Mouse (Mus musculus): ENCODE results near the gene Eed.

Gene Eed

DNA sequence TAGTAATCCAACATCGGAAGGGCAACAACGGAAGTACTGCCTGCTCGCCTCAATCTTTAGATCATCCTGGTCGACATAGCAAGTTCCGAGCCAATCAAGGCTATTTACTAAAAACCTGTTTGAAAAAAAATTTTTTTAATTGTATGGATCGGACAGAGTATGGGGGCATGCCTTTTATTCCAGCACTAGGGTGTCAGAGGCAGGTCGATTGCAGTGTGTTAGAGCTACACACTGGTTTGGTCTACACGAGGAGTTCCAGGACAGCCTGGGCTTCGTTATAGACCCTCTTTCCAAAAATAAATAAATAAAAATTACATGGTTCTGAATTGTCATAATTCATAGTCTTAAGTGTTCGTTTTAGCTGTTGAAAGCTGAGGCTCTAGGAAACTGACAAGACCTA lies 774 bp upstream of the Eed start:
- no peak for DNase-seq (ENCODE audit: low read depth, low spot score)

DNA sequence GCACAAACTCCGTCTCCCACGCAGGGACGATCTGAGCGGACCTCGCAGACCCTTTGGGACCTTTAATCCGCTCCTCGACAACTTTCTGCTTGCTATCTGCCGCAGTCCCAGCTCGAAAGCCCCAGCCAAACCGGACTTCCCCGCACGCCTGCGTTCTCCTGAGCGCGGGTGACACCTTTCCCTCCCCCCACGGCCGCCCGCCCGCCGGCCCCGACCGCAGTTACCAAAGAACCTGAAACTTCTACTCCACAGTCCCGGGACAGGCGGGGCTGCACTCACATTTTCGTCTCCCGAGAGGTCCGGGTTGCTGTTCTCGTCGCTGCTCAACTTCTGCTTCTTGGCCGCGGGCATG lies 674 bp downstream of the Eed start:
- DNase-seq (ENCODE audit: low read depth, low spot score) = no peak

DNA sequence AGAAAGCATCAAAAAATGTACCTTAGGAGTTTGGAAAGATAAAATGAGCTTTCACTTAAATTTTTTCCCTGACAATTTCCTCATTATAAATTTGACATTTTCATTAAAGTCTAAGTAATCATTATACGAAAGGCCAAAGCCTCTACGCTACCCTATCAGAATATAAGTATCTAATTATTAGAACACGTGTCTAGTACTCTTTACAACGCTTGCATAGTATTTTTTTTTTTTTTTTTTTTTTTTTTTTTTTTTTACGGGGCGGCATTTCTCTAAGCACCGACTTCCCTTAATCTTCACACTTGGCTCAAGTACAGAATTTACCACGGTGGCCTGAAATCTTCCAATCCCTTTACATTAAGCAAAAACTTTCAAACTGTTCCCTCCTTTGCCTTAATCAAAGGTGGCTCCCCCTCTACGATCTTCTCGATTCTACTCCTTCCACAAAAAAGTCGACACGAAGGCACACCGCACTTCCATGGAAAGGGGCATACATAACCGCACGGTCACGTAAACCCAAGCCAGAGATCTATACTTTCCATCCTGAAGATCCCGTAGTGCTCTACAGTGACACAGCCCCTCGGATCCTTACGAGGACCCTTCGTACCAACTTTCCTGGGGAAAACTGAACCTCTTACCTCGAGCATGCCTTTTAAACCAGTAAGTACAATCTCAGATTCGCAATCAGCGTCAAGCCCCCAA lies 1.2 kb downstream of the Eed start:
- peak; percentile 32 for DNase-seq (ENCODE audit: low read depth, low spot score)

DNA sequence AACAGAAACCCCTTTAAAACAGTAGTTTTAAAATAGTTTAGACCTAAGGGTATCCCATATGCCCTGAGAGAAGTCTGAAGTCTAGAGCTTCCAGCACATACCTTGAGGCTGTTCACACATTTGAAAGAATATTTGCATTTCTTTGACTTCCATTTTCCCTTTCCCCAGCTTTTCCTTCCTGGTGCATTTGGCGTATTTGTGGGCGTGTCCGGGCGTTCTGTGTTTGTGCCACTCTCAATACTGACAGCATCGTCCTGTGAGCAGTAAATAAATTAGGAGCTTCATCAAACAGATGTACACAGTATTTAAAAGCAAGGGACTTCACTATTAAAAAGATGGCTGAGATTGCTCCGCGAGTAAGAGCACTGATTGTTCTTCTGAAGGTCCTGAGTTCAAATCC lies 4.0 kb downstream of the Eed start:
- no peak for DNase-seq (ENCODE audit: low read depth, low spot score)

GRCm38 (mm10) chr7:89975571-89975970 lies 5.2 kb downstream of the Eed start:
- no peak for DNase-seq (ENCODE audit: low read depth, low spot score)

- no peak for DNase-seq (ENCODE audit: low read depth, low spot score)
Measured at GRCm38 (mm10) chr7:89967235-89967634, 13.5 kb downstream of the Eed start.

- DNase-seq (ENCODE audit: low read depth, low spot score) = no peak
Measured at GRCm38 (mm10) chr7:89966771-89967170, 14.0 kb downstream of the Eed start.

GRCm38 (mm10) chr7:89963135-89963534 lies 17.6 kb downstream of the Eed start:
- DNase-seq (ENCODE audit: low read depth, low spot score) = no peak

DNA sequence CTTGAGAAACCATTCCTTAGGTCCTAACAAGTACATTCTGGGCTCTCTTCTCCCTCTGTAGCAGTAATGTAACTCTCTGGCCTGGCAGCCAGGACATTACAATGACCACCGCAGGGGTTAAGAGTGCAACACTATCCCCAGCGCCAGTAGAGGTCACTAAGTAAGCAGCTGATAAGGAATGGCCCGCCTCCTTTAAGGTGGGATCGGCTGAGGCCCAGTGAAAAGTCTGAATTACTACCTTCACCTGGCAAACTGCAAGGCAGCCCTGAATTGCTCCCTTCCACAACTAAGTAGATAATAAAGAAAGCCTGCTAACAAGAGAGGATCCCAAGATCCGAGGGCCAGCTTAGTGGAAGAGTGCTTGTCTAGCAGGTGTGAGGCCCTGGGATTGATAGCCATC lies 23.5 kb downstream of the Eed start:
- DNase-seq (ENCODE audit: low read depth, low spot score) = no peak

DNA sequence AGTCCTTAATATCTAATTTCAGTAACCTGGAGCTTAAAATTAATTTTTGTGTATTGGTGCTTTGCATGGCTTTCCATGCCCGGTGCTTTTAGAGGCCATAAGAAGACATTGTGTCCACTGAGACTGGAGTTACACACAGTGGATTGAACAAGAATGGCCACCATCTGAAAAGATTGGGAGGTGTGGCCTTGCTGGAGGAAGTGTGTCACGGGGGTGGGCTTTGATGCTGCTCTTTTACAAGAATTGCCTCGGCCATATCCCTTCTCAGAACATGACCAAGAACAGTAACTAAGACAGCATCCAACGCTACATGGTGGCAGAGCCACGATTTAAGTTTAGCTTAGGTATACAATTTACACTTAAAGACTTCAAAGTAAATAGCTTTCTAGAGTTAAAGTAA lies 26.5 kb downstream of the Eed start:
- no peak for DNase-seq (ENCODE audit: low read depth, low spot score)

DNA sequence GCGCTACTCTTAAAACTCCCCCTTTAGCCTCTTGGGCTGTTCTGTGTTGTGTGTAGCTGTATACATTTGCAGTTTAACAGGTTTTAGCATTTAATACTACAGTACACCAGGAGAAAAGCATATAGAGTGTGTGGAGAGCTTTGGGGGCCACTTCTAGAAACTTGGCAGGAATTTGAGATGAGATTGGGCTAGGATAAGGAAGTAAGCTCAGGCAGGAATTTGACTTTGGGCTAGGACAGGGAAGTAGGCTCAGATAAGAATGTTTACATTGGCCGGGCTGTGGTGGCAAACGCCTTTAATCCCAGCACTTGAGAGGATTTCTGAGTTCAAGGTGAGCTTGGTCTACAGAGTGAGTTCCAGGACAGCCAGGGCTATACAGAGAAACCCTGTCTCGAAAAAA lies 31.4 kb downstream of the Eed start:
- DNase-seq (ENCODE audit: low read depth, low spot score) = no peak

GRCm38 (mm10) chr7:89948026-89948425 lies 32.8 kb downstream of the Eed start:
- DNase-seq (ENCODE audit: low read depth, low spot score) = no peak

DNA sequence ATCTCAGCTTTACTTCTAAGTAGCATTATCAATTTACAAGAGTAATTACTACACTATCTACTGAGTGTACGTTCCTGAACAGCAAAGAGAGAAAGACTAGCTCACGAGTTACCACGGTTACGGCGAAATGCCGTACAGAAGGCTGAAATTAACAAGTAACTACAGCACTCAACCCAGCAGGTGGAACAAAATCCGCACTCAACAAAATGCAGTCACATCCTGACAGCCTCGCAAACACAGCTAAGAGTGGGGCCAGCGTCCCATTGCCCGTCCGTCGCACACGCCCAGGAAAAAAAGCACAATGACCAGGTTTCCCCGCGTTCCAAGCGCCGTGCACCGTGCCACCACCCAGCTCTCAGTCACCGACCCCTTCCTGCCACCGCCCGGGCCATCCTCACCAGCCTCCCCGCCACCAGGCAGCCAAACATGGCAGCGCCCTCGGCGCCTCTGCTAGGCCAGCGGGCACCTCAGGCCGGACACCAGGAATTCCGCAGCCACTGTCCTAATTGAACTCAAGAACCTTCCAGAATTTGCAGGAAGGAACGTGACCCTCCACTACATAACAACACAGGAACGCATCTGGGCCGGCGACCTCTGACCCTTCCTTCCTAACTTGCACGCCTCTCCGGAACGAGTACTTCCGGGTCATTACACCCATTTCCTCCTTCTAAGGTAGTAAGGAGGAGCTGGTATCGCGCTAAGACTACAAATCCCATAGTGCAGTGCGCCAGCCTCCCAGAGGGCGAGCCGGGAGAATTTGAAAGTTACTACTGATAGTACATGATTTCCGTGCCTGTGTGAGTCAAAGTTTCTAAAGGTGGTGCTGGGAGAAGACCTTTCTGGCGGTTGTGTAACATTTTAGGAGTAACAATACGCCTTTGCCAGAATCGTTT lies 40.0 kb downstream of the Eed start, which contains the start of gene Hikeshi:
Hikeshi (minus strand) TSS at position 634 of the 893 bp plus-strand sequence.
- DNase-seq (ENCODE audit: low read depth, low spot score) = peak; percentile 98

- DNase-seq (ENCODE audit: low read depth, low spot score) = no peak
Measured at GRCm38 (mm10) chr7:89939497-89940353, 41.1 kb downstream of the Eed start.

- DNase-seq (ENCODE audit: low read depth, low spot score) = no peak
Measured at GRCm38 (mm10) chr7:89923441-89924180, 57.2 kb downstream of the Eed start.

GRCm38 (mm10) chr7:89917776-89918175 lies 63.0 kb downstream of the Eed start:
- DNase-seq (ENCODE audit: low read depth, low spot score) = no peak

GRCm38 (mm10) chr7:89916711-89917110 lies 64.1 kb downstream of the Eed start:
- DNase-seq (ENCODE audit: low read depth, low spot score) = no peak

DNA sequence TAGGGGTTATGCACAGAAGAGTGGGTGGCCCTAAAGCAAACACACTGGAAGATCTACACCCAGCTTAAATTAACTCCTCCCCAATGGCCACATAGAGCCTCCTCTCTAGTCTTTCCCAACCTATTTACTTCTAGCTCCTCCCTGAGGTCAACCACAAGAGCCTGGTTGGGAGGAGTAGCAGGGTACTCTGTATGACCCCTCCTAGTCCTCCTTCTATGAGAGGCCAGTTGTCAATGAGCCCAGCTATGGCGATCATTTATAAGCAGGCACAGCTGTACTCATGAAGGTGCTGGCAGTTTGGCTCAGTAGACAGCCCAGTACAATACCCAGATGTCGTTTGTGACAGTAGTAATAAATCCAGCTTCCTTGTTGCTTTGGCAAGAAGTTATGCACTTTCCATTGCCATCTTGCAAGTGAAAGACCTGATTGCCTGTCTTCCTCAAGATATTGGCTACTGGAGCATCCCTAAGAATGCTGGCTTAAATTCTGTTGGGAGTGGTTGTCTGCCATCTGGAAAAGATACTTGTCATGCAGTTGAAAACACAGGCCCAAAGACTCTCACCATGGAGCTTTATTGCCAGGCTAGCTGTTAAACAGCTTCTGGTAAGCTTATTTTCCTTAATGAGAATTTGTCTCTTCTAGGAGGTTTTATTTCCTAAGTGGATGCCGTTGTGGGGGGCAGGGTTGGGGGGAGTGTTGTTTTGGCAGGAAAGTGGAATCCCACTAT lies 67.2 kb downstream of the Eed start:
- no peak for DNase-seq (ENCODE audit: low read depth, low spot score)

- DNase-seq (ENCODE audit: low read depth, low spot score) = no peak
Measured at GRCm38 (mm10) chr7:89912356-89912755, 68.4 kb downstream of the Eed start.

- DNase-seq (ENCODE audit: low read depth, low spot score) = no peak
Measured at GRCm38 (mm10) chr7:89909711-89910110, 71.1 kb downstream of the Eed start.
